Mouse (Mus musculus) inflammation-experienced regulatory T-cells (primary cell): ENCODE data around the gene Rps11. TPM values are rescaled to one million over a fixed set of nuclear protein-coding genes. Genes with fewer than 3 reads are reported as not detected.

Experiments
- polyA plus RNA-seq, 2 experiments: library from polyadenylated mRNA; unstranded; fragments of 100-300 nt; shearing (Covaris generic); gene quantifications; one replicate each; pipeline ENCODE4 v1.2.1; 2017

Gene Rps11
- 1,000 to 10,000 TPM; 2,095 to 2,158 TPM for polyA plus RNA-seq

DNA sequence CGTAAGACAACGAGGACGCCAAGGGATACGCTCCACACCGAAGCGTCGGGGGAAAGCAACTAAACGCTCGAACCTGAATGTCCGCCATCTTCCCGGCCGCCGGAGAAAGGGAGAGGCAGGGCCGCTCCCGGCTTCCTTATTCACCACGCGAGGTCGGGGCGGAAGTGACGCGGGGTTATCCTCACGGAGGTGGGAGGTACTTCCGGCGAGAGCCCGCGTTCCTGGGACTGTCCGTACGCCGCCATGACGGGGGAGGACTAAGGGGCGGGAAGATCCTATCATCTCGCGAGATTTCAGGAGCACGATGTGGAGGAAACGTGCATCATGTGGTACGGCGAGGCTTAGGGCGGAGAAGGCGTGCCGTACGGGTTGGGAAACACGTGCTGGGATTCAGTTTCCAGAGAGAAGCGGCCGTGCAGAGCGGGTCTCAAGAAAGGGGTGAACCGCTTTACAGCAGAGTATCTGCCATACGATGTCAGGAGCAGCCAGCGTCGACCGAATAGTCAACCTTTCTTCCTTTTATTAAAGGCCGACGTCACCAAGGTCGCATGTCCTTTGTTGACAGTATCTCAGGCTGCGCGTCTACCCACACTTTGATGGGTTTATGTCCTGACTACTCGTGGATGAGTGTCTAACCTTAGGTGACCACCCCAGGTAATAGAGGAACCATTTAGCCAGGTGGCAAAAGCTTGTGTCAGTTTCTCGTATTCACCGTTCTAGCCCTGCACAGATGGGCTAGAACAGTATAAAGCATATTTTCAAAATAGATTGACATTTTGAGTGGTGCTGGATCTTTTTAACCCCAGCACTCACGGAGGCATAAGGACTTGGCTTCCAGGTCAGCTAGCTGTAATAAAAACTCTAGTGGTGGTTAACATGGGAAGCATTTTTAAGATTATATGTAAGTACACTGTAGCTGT, at the start of gene Rps11:
Gene Rps11, minus strand, starts transcription at position 216 of the 920 bp plus-strand sequence.

GRCm38 (mm10) chr7:45163735-45164490, 39.7 kb upstream of the Rps11 start, which contains the start of gene Slc17a7:
Gene Slc17a7, plus strand, starts transcription at chr7:45163949.

GRCm38 (mm10) chr7:45154096-45154992, 30.1 kb upstream of the Rps11 start, which contains the start of the genes Pih1d1 and Aldh16a1:
Gene Pih1d1, plus strand, starts transcription at chr7:45154303.
Gene Aldh16a1, minus strand, starts transcription at chr7:45154584.

DNA sequence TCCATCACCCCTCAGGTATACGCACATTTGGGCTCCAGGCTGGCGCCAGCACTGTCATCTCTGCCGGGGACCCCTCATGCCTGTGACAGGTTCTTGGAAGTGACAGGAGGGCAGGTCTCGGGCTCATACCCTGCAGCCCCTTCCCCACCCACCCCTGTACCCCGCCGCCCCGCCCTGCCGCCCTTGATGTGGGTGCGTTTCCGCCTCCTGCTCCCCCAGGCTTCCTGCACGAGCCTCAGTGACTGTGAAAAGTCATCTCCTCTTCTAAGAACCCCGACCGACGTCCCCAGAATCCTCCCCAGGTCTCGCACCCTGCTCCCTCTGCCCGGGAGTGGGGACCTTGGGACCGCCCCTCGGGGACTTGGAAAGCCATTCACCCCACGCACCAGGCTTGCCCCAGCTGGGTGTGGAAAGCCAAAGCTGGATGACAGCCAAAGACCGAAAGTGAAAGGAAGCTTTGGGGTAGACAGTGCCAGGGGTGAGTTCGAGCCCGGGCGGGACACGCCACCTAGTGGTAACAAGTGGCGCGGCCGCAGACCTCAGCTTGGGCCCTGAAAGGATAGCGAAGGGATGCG, 11.8 kb upstream of the Rps11 start, which contains the start of the genes Gm45713 and Flt3l:
Gene Gm45713, minus strand, starts transcription at position 239 of the 575 bp plus-strand sequence.
Gene Flt3l, minus strand, starts transcription at position 440 of the 575 bp plus-strand sequence.

DNA sequence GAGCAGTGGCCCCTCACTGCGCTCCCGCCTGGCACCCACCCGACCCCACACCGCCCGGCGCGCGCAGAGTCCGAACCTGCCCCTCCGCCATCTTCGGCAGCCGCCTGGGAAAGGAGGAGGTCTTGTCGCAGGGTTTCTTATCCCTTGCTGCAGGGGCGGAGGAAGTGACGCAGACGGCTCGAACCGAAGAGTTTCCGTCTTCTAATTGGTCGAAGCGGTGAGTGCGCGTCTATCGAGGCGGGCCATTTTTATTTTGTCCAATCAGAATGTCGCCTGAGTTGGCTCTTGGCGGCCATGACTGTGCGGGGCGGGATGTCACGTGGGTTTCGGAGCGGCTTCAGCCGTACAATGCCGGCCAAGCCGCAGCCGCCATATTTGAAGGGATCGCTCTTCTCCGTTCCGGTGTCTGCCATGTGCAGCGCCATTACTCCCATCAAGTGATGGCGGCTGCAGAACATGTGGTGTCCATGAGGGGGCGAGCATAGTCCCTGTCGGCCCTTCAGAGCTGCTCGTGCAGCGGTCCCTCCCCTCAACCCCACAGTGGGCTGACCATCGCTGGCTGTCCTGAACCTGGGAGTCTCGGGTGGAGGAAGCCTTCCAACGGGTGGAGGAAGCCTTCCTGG, 4.5 kb upstream of the Rps11 start, which contains the start of gene Rpl13a:
Gene Rpl13a, minus strand, starts transcription at position 138 of the 623 bp plus-strand sequence.

GRCm38 (mm10) chr7:45103652-45104180, 20.5 kb downstream of the Rps11 start, which contains the start of gene Fcgrt:
Gene Fcgrt, minus strand, starts transcription at chr7:45103851.

GRCm38 (mm10) chr7:45092048-45092447, 32.2 kb downstream of the Rps11 start, which contains the start of gene Rcn3:
Gene Rcn3, minus strand, starts transcription at chr7:45092221.

Other genes starting within 250 kb of the Rps11 start
- 10 to 100 TPM; 54.7 to 59.9 TPM for gene Med25, start 231.7 kb downstream of the Rps11 start, polyA plus RNA-seq
- 10 to 100 TPM; 38.7 to 55.5 TPM for gene Fuz, start 228.4 kb downstream of the Rps11 start, polyA plus RNA-seq
- gene Ap2a1, start 194.9 kb downstream of the Rps11 start, polyA plus RNA-seq = 10 to 100 TPM; 56.8 to 69.1 TPM
- gene Tsks, start 181.2 kb downstream of the Rps11 start, polyA plus RNA-seq = under 1 TPM in 1 of 2 experiments, not detected in 1; 0.97 TPM
- 1 to 10 TPM; 1.7 to 2.5 TPM for gene Cpt1c, start 149.6 kb downstream of the Rps11 start, polyA plus RNA-seq
- 100 to 1,000 TPM; 148 to 162 TPM for gene Prmt1, start 137.9 kb downstream of the Rps11 start, polyA plus RNA-seq
- 100 to 1,000 TPM; 224 to 233 TPM for gene Irf3, start 126.8 kb downstream of the Rps11 start, polyA plus RNA-seq
- 10 to 100 TPM; 23.6 to 30.4 TPM for gene Bcl2l12, start 125.7 kb downstream of the Rps11 start, polyA plus RNA-seq
- 10 to 100 TPM; 34.5 to 35.4 TPM for gene Scaf1, start 108.1 kb downstream of the Rps11 start, polyA plus RNA-seq
- 10 to 100 TPM; 30.9 to 34.3 TPM for gene Rras, start 106.5 kb downstream of the Rps11 start, polyA plus RNA-seq
- gene Prr12, start 71.6 kb downstream of the Rps11 start, polyA plus RNA-seq = 1 to 10 TPM; 2.2 to 4.1 TPM
- gene Nosip, start 62.0 kb downstream of the Rps11 start, polyA plus RNA-seq = 100 to 1,000 TPM in 1 of 2 experiments, 10 to 100 TPM in 1; 99.4 to 115 TPM
- 1 to 10 TPM; 2.7 to 4.1 TPM for gene Prrg2, start 61.8 kb downstream of the Rps11 start, polyA plus RNA-seq
- gene Rcn3, start 32.2 kb downstream of the Rps11 start, polyA plus RNA-seq = 10 to 100 TPM in 1 of 2 experiments, 1 to 10 TPM in 1; 3.5 to 13.7 TPM
- 1 to 10 TPM; 1.1 to 5.2 TPM for gene Fcgrt, start 20.6 kb downstream of the Rps11 start, polyA plus RNA-seq
- 1,000 to 10,000 TPM; 2,041 to 2,586 TPM for gene Rpl13a, start 4.3 kb upstream of the Rps11 start, polyA plus RNA-seq
- gene Gm45713, start 11.8 kb upstream of the Rps11 start, polyA plus RNA-seq = not detected
- 100 to 1,000 TPM; 207 to 313 TPM for gene Flt3l, start 12.0 kb upstream of the Rps11 start, polyA plus RNA-seq
- 10 to 100 TPM; 53.5 to 57.9 TPM for gene Pih1d1, start 29.9 kb upstream of the Rps11 start, polyA plus RNA-seq
- 10 to 100 TPM; 50.3 to 78.2 TPM for gene Aldh16a1, start 30.1 kb upstream of the Rps11 start, polyA plus RNA-seq
- gene Slc17a7, start 39.5 kb upstream of the Rps11 start, polyA plus RNA-seq = under 1 TPM in 1 of 2 experiments, not detected in 1; 0.16 TPM
- gene Gfy, start 55.1 kb upstream of the Rps11 start, polyA plus RNA-seq = not detected
- gene Pth2, start 56.6 kb upstream of the Rps11 start, polyA plus RNA-seq = not detected
- gene Ccdc155, start 80.5 kb upstream of the Rps11 start, polyA plus RNA-seq = under 1 TPM; 0.24 to 0.70 TPM
- 10 to 100 TPM; 23.4 to 31.7 TPM for gene Dkkl1, start 87.7 kb upstream of the Rps11 start, polyA plus RNA-seq
- gene Tead2, start 91.3 kb upstream of the Rps11 start, polyA plus RNA-seq = 1 to 10 TPM; 3.8 to 5.8 TPM
- 100 to 1,000 TPM; 565 to 611 TPM for gene Cd37, start 114.7 kb upstream of the Rps11 start, polyA plus RNA-seq
- gene Slc6a16, start 116.6 kb upstream of the Rps11 start, polyA plus RNA-seq = under 1 TPM in 1 of 2 experiments, not detected in 1; 0.40 TPM
- under 1 TPM; 0.18 to 0.38 TPM for gene Slc6a21, start 153.1 kb upstream of the Rps11 start, polyA plus RNA-seq
- gene Trpm4, start 209.3 kb upstream of the Rps11 start, polyA plus RNA-seq = 10 to 100 TPM in 1 of 2 experiments, 1 to 10 TPM in 1; 9.5 to 13.8 TPM
- not detected for gene Hrc, start 210.9 kb upstream of the Rps11 start, polyA plus RNA-seq
- under 1 TPM; 0.36 to 0.60 TPM for gene Ppfia3, start 242.6 kb upstream of the Rps11 start, polyA plus RNA-seq
- gene Lin7b, start 246.1 kb upstream of the Rps11 start, polyA plus RNA-seq = under 1 TPM in 1 of 2 experiments, not detected in 1; 0.90 TPM